Mouse (Mus musculus) kidney, embryonic 14.5 days (tissue): ENCODE results near the gene Rom1. TPM values are rescaled to one million over a fixed set of nuclear protein-coding genes. Genes with fewer than 3 reads are reported as not detected.

Experiments
- ATAC-seq: fragments of 200-750 bp; cut with Nextera tagmentation; 2 replicates; pipeline ENCODE4 v1.8.0; 2017; ENCODE audit warnings: moderate number of reproducible peaks, mild to moderate bottlenecking, moderate TSS enrichment, moderate library complexity; ENCODE audit not compliant: low FRiP score, low TSS enrichment
- H3K27ac ChIP-seq: fragments of 300-500 bp; sonication (generic); 2 replicates; pipeline ENCODE4 v1.5.1; 2014; ENCODE audit warnings: low read depth, mild to moderate bottlenecking, low read length, moderate library complexity, mixed read lengths
- H3K27me3 ChIP-seq: fragments of 300-500 bp; sonication (generic); 2 replicates; pipeline ENCODE4 v1.6.1; 2014; ENCODE audit warnings: mild to moderate bottlenecking, low read length; ENCODE audit not compliant: control insufficient read depth, insufficient read depth
- H3K36me3 ChIP-seq: fragments of 300-500 bp; sonication (generic); 2 replicates; pipeline ENCODE4 v1.6.1; 2014; ENCODE audit warnings: low read length, mixed read lengths; ENCODE audit not compliant: control insufficient read depth, insufficient read depth
- H3K4me1 ChIP-seq: fragments of 300-500 bp; sonication (generic); 2 replicates; pipeline ENCODE4 v1.6.1; 2014; ENCODE audit warnings: low read length, mixed read lengths; ENCODE audit not compliant: control insufficient read depth, insufficient read depth
- H3K4me2 ChIP-seq: fragments of 300-500 bp; sonication (generic); replicated peaks from 2 replicates; pipeline ENCODE4 v1.6.1; 2014; ENCODE audit warnings: low read depth, mild to moderate bottlenecking, low read length
- H3K4me3 ChIP-seq: fragments of 300-500 bp; sonication (generic); 2 replicates; pipeline ENCODE4 v1.5.1; 2014; ENCODE audit warnings: mild to moderate bottlenecking, low read length
- H3K9ac ChIP-seq: fragments of 300-500 bp; sonication (generic); 2 replicates; pipeline ENCODE4 v1.6.1; 2014; ENCODE audit warnings: low read depth, mild to moderate bottlenecking, low read length, moderate library complexity
- H3K9me3 ChIP-seq: fragments of 300-500 bp; sonication (generic); 2 replicates; pipeline ENCODE4 v1.6.1; 2016; ENCODE audit warnings: low read length; ENCODE audit not compliant: control insufficient read depth
- WGBS: fragments of 180-500 bp; shearing (Covaris S2); extraction: QIAGEN DNeasy Blood & Tissue Kit; methylation state at CpG from one replicate; pipeline ENCODE4 v1.1.7; 2014; 5-methylcytosine and 5-hydroxymethylcytosine counted together
- polyA plus RNA-seq: library from polyadenylated mRNA; unstranded; fragments of >200 nt; fragmentation: Nextera tagmentation; extraction: Ambion mirVana; gene quantifications from 2 replicates; pipeline ENCODE4 v1.2.1, GENCODE M21; 2014

Rom1 gene
- polyA plus RNA-seq, 1 experiment from 2014 or later, result 1.2 TPM

DNA sequence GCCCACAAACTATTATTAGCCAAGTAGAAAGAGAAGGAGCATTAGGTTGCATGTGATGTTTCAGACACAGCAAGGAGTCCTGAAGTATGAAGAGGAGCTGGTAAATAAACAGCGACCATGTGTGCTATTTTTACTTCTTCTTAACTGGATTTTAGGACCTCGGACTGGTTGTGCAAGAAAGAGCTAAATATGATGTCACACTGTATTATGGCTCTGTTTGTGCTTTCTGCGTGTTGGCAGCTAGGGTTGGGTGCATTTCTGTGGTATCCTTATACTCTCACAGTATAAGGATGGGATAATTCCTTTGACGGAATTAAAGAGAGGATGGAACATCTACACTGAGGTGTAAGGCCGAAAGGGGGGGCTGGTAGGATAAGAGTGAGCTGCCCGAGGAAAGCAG is 16.1 kb upstream of the Rom1 start:
- Histone ChIP-seq H3K9me3 (no peaks in the 10 kb centered on the region), H3K4me3 (peak overlapping the region; percentile 12), H3K36me3 (peaks cover 61% of the 10 kb centered on the region), H3K4me1 (peaks cover 23% of the 10 kb centered on the region), H3K9ac (0 out of 2 replicates have a peak overlapping the region, but pooled peaks have one; percentile 19), H3K27ac (no peak overlapping the region), H3K27me3 (no peaks in the 10 kb centered on the region), H3K4me2 (peak overlapping the region; percentile 60)
- 85% methylated on average over 6 of the region's 6 CpGs for WGBS
- no peak for ATAC-seq

DNA sequence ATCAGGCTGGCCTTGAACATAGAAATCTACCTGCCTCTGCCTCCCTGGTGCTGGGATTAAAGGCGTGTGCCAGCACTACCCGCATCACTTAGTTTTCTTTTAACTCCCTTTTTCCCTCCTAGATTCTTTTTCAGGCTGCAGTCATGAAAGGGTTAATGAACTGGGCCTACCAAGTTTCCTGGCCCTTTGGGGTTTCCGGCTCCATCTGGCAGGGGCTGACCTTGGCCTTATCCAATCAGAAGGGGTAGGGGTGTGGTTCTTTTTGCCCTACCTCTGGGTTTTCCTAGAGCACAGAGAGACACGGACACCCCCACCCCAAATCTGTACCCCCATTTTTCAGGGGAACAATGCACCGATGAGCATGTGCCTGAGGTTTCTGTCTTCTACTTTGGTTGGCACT is 15.6 kb upstream of the Rom1 start:
- Histone ChIP-seq H3K9me3 (no peaks in the 10 kb centered on the region), H3K4me2 (peak overlapping the region; percentile 60), H3K27ac (no peak overlapping the region), H3K36me3 (peaks cover 58% of the 10 kb centered on the region), H3K4me1 (peaks cover 23% of the 10 kb centered on the region), H3K27me3 (no peaks in the 10 kb centered on the region), H3K9ac (peak overlapping the region; percentile 19; the same call in 1 of the 2 replicates), H3K4me3 (peak overlapping the region; percentile 12)
- ATAC-seq, result no peak
- WGBS, result 29% methylated on average over 5 of the region's 5 CpGs

DNA sequence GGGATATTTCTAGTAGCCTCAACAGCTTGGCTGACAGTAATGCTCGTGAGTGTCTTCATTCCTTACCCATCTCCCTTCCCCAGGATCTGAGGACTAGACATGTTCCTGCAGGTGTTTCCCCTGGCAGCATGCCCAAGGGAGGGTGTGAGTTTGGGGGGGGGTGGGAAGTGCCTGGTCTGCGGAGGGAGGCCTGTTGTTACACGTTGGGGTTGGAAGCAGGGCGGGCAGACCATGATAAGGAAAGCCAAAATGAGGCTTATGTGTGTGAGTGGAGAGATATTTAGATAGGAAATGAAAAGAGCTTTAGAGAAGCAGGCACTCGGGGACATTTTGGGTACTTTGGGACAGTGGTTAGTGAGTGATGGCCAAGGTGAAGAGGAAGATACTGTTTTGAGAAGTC is 14.9 kb upstream of the Rom1 start:
- 66% methylated on average over 5 of the region's 5 CpGs for WGBS
- Histone ChIP-seq H3K9ac (peak overlapping the region; percentile 42; the same call in 1 of the 2 replicates), H3K4me2 (peak overlapping the region; percentile 60; the same call in 1 of the 2 replicates), H3K36me3 (peaks cover 54% of the 10 kb centered on the region), H3K4me3 (peak overlapping the region; percentile 97), H3K4me1 (peaks cover 23% of the 10 kb centered on the region), H3K27me3 (no peaks in the 10 kb centered on the region), H3K27ac (peak overlapping the region; percentile 19; the same call in 1 of the 2 replicates), H3K9me3 (no peaks in the 10 kb centered on the region)
- ATAC-seq, result no peak

DNA sequence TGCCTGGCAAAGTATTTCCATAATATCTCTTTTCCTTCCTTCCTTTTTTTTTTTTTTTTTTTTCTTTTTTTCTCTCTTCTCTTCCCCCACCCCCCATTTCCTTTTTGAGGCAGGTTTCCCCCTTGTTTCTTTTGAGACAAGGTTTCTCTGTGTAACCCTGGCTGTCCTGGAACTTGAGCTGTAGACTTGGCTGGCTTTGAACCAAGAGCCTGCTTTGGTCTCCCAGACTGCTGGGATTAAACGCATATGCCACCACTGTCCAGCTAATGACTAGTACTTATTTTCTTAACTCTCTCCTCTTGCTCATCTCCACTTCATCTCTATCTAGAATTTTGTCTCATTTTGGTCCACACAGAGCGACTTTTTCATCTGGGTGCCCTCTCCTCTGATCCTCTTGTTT is 13.9 kb upstream of the Rom1 start:
- peaks cover 51% of the 10 kb centered on the region for H3K36me3 ChIP-seq
- 60% methylated on average over 2 of the region's 2 CpGs for WGBS

DNA sequence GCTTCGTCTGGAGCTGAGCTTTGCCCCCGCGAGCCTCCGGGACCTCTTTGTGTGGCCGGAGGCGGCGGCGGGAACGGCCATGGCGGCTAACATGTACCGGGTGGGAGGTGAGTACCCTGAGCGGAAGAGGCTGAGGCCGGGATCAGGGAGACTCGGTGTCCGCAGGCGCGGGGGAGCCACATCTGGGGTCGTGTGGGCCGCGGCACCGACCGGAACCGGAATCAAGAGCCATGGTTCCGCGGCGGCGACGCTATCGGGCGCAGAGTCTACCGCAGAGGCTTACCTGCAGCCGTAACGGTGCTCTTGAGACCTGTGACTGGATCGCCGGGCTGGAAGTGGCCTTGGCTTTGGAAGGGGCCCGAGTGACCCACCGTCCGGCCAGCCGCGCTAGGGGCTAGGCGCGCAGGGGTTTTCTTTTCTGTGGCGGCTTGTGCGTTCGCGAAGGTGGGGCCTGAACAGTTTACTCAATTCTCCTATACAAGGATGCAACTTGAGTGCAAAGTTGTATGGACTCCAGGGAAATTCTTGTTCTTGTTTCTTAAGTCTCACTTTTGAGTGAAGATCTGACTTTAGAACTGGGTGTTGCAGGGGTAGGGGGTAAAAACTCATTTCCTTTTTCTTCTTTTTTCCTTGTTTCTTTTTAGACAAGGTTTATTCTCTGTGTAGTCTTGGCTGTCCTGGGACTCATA is 13.3 kb upstream of the Rom1 start:
- H3K9me3 ChIP-seq, result no peaks in the 10 kb centered on the region
- H3K4me3 ChIP-seq, result peak overlapping the region; percentile 97
- H3K4me2 ChIP-seq, result peak overlapping the region; percentile 60
- H3K4me1 ChIP-seq, result peaks cover 23% of the 10 kb centered on the region
- H3K27ac ChIP-seq, result peak overlapping the region; percentile 99
- peak; percentile 59 for ATAC-seq
- H3K9ac ChIP-seq, result peak overlapping the region; percentile 99
- peaks cover 50% of the 10 kb centered on the region for H3K36me3 ChIP-seq
- no peaks in the 10 kb centered on the region for H3K27me3 ChIP-seq
- under 1% methylated on average over 46 of the region's 46 CpGs for WGBS

More for the DNA sequence above, 13.9 kb upstream of the Rom1 start:
- Histone ChIP-seq H3K4me1 (peaks cover 23% of the 10 kb centered on the region), H3K27me3 (no peaks in the 10 kb centered on the region), H3K9ac (peak overlapping the region; percentile 99), H3K4me2 (peak overlapping the region; percentile 60), H3K4me3 (peak overlapping the region; percentile 97), H3K9me3 (no peaks in the 10 kb centered on the region), H3K27ac (no peak overlapping the region; the same call in 1 of the 2 replicates)
- ATAC-seq, result no peak

DNA sequence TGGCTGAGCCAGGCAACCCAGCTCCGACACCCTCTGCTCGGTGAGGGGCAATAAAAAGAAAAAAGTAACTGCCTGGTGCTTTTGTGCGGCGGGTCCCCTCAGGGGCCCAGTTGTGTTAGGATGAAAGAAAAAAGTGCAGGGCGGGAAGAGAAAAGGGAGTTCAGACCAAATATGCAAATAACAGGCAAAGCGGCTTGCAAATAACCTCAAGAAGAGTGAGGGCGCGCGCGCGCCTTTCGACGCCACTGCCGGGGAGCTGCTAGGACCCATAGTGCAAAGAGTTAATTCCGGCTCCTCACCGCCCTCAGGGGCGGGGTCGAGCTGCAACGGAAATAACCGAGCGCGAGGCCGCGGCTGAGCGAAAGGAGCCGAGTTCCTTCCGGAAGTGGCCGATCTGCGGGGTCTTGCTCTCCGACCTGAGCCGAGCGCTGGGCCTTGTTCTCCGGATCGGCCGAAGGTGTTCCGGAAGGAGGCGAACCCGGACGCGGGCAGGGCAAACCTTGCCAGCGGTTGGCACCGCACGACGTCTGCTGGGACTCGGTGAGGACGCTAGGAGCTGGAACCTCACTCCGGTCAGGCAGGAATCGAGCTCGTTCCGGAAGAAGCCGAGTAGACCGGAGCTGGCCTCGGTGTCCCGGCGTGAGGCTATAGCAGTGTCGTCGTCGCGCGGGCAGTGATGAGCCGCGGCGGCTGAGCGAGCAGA is 12.5 kb upstream of the Rom1 start, which contains the start of gene Mta2:
Gene Mta2 (plus strand): TSS at position 361 of the 703 bp plus-strand sequence.
- peak within 1 kb of the TSS; percentile 97 for H3K4me3 ChIP-seq
- H3K27me3 ChIP-seq, result no peaks in the 10 kb centered on the region
- peaks cover 23% of the 10 kb centered on the region for H3K4me1 ChIP-seq
- ATAC-seq, result peak; percentile 95
- peaks cover 48% of the 10 kb centered on the region for H3K36me3 ChIP-seq
- H3K27ac ChIP-seq, result peak within 1 kb of the TSS; percentile 99
- H3K4me2 ChIP-seq, result peak within 1 kb of the TSS; percentile 60
- under 1% methylated on average over 64 of the region's 64 CpGs for WGBS
- H3K9ac ChIP-seq, result peak within 1 kb of the TSS; percentile 99
- H3K9me3 ChIP-seq, result no peaks in the 10 kb centered on the region

DNA sequence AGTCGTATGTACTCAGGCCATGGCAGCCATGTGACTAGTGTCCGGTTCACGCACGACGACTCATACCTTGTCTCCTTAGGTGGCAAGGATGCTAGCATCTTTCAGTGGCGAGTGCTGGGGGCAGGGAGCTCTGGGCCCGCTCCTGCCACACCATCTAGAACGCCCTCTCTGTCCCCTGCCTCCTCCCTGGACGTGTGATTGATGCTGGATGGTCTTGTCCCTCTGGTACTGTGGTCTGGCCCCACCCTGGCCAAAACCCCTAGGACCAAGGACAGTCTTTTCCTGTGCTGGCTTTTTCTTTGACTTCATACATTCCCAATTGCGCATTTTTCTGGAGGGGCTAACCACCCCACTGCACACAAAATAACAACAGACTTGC is 12.0 kb upstream of the Rom1 start:
- Histone ChIP-seq H3K4me2 (peak overlapping the region; percentile 60), H3K27ac (peak overlapping the region; percentile 99), H3K36me3 (peaks cover 43% of the 10 kb centered on the region), H3K27me3 (no peaks in the 10 kb centered on the region), H3K9me3 (no peaks in the 10 kb centered on the region), H3K9ac (peak overlapping the region; percentile 99), H3K4me1 (peaks cover 23% of the 10 kb centered on the region), H3K4me3 (peak overlapping the region; percentile 97)
- peak; percentile 29 for ATAC-seq
- WGBS, result 22% methylated on average over 10 of the region's 10 CpGs

DNA sequence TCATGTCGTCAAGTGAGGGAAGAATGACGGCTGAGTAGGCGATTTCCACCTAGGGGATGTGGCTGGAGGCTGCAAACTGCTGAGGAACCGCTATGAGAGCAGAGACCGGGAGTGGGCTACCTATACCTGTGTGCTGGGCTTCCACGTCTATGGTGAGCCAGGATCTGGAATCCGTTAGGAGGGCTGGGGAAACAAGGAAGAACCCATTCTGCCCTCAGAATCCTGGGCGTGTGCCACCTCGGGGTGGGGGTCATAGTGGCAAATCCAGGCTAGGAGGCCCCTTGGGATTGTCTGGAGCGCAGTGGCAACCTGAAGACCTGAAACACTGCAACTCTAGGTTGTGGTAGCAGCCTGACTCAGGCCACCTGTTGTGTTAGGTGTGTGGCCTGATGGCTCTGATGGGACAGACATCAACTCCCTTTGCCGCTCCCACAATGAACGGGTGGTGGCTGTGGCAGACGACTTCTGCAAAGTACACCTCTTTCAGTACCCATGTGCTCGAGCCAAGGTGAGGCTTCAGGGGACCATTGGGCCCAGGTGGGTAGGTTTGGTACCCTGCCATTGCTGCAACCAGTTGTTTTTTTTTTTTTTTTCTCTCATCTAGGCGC is 11.5 kb upstream of the Rom1 start:
- Histone ChIP-seq H3K36me3 (peaks cover 40% of the 10 kb centered on the region), H3K4me2 (peak overlapping the region; percentile 60; the same call in 1 of the 2 replicates), H3K27ac (peak overlapping the region; percentile 99; the same call in 1 of the 2 replicates), H3K4me1 (peaks cover 23% of the 10 kb centered on the region), H3K9ac (peak overlapping the region; percentile 99), H3K27me3 (no peaks in the 10 kb centered on the region), H3K9me3 (no peaks in the 10 kb centered on the region), H3K4me3 (peak overlapping the region; percentile 97; the same call in 1 of the 2 replicates)
- WGBS, result 76% methylated on average over 15 of the region's 15 CpGs
- ATAC-seq, result no peak
